Mouse (Mus musculus) heart, embryonic 13.5 days (tissue): ENCODE results near the gene Prpf18. TPM values are rescaled to one million over a fixed set of nuclear protein-coding genes. Genes with fewer than 3 reads are reported as not detected.

ENCODE experiments used
- ATAC-seq: fragments of 200-750 bp; cut with Nextera tagmentation; 2 replicates; pipeline ENCODE4 v1.8.0; 2017; ENCODE audit warnings: moderate TSS enrichment; ENCODE audit not compliant: insufficient number of reproducible peaks, low FRiP score, low TSS enrichment; ENCODE audit errors: extremely low read depth
- H3K27ac ChIP-seq: fragments of 300-500 bp; sonication (generic); replicated peaks from 2 replicates; pipeline ENCODE4 v1.5.1; 2015; ENCODE audit warnings: moderate library complexity, mild to moderate bottlenecking, inconsistent platforms
- H3K27me3 ChIP-seq: fragments of 300-500 bp; sonication (generic); replicated peaks from 2 replicates; pipeline ENCODE4 v1.6.1; 2015; ENCODE audit warnings: mild to moderate bottlenecking, inconsistent platforms
- H3K36me3 ChIP-seq: fragments of 300-500 bp; sonication (generic); 2 replicates; pipeline ENCODE4 v1.6.1; 2015; ENCODE audit warnings: mild to moderate bottlenecking, inconsistent platforms
- H3K4me1 ChIP-seq: fragments of 300-500 bp; sonication (generic); 2 replicates; pipeline ENCODE4 v1.6.1; 2015; ENCODE audit warnings: inconsistent platforms
- H3K4me2 ChIP-seq: fragments of 300-500 bp; sonication (generic); 2 replicates; pipeline ENCODE4 v1.6.1; 2015; ENCODE audit warnings: inconsistent platforms, mild to moderate bottlenecking, moderate library complexity
- H3K4me3 ChIP-seq: fragments of 300-500 bp; sonication (generic); 2 replicates; pipeline ENCODE4 v1.5.1; 2015; ENCODE audit warnings: moderate library complexity, mild to moderate bottlenecking, inconsistent platforms
- H3K9ac ChIP-seq: fragments of 300-500 bp; sonication (generic); 2 replicates; pipeline ENCODE4 v1.6.1; 2015; ENCODE audit warnings: inconsistent platforms, mild to moderate bottlenecking, moderate library complexity
- H3K9me3 ChIP-seq: fragments of 300-500 bp; sonication (generic); 2 replicates; pipeline ENCODE4 v1.6.1; 2016; ENCODE audit warnings: inconsistent platforms
- WGBS: fragments of 180-500 bp; shearing (Covaris S2); methylation state at CpG from one replicate; pipeline ENCODE4 v1.1.7; 2015; ENCODE audit warnings: mixed read lengths; 5-methylcytosine and 5-hydroxymethylcytosine counted together
- polyA plus RNA-seq: library from polyadenylated mRNA; unstranded; fragments of >200 nt; fragmentation: Nextera tagmentation; extraction: Ambion mirVana; gene quantifications from 2 replicates; pipeline ENCODE4 v1.2.1, GENCODE M21; 2015

The Prpf18 gene
- polyA plus RNA-seq, 1 experiment from 2014 or later, result 26.2 TPM

GRCm38 (mm10) chr2:4592666-4593065 lies 59.2 kb downstream of the Prpf18 start:
- no peak overlapping the region for H3K4me2 ChIP-seq
- H3K27me3 ChIP-seq, result no peaks in the 10 kb centered on the region
- H3K4me1 ChIP-seq, result peaks cover 38% of the 10 kb centered on the region
- H3K4me3 ChIP-seq, result no peak overlapping the region
- WGBS, result 68% methylated on average over 7 of the region's 7 CpGs
- peaks cover 100% of the 10 kb centered on the region for H3K36me3 ChIP-seq
- ATAC-seq, result 0 out of 2 replicates have a peak, but pooled peaks have one; percentile 3
- no peaks in the 10 kb centered on the region for H3K9me3 ChIP-seq
- H3K9ac ChIP-seq, result no peak overlapping the region
- H3K27ac ChIP-seq, result peak overlapping the region; percentile 62

GRCm38 (mm10) chr2:4591647-4592046 lies 60.3 kb downstream of the Prpf18 start:
- Histone ChIP-seq H3K4me2 (no peak overlapping the region), H3K4me1 (peaks cover 47% of the 10 kb centered on the region), H3K27me3 (no peaks in the 10 kb centered on the region), H3K27ac (no peak overlapping the region), H3K36me3 (peaks cover 100% of the 10 kb centered on the region), H3K4me3 (no peak overlapping the region), H3K9me3 (no peaks in the 10 kb centered on the region), H3K9ac (no peak overlapping the region)
- no peak for ATAC-seq
- WGBS, result 76% methylated on average over 3 of the region's 3 CpGs

- Histone ChIP-seq H3K27me3 (no peaks in the 10 kb centered on the region), H3K27ac (0 out of 2 replicates have a peak overlapping the region, but pooled peaks have one; percentile 32), H3K36me3 (peaks cover 75% of the 10 kb centered on the region), H3K4me3 (no peak overlapping the region), H3K9me3 (no peaks in the 10 kb centered on the region), H3K4me1 (peaks cover 56% of the 10 kb centered on the region), H3K9ac (no peak overlapping the region), H3K4me2 (no peak overlapping the region)
- 65% methylated on average over 13 of the region's 13 CpGs for WGBS
- no peak for ATAC-seq
These were observed 64.1 kb downstream of the Prpf18 start for GRCm38 (mm10) chr2:4587685-4588409.

GRCm38 (mm10) chr2:4586245-4586644 lies 65.7 kb downstream of the Prpf18 start:
- Histone ChIP-seq H3K27me3 (no peaks in the 10 kb centered on the region), H3K4me3 (no peak overlapping the region), H3K4me1 (peaks cover 52% of the 10 kb centered on the region), H3K9ac (no peak overlapping the region), H3K9me3 (no peaks in the 10 kb centered on the region), H3K36me3 (peaks cover 74% of the 10 kb centered on the region), H3K4me2 (no peak overlapping the region), H3K27ac (peak overlapping the region; percentile 45)
- WGBS, result 42% methylated on average over 11 of the region's 11 CpGs
- ATAC-seq, result no peak

- peaks cover 65% of the 10 kb centered on the region for H3K4me1 ChIP-seq
- WGBS, result 81% methylated on average over 5 of the region's 5 CpGs
- no peak overlapping the region for H3K4me2 ChIP-seq
- H3K9me3 ChIP-seq, result no peaks in the 10 kb centered on the region
- no peak overlapping the region for H3K4me3 ChIP-seq
- H3K36me3 ChIP-seq, result peaks cover 72% of the 10 kb centered on the region
- no peaks in the 10 kb centered on the region for H3K27me3 ChIP-seq
- no peak overlapping the region for H3K27ac ChIP-seq
- no peak for ATAC-seq
- H3K9ac ChIP-seq, result no peak overlapping the region
These were observed 67.7 kb downstream of the Prpf18 start for GRCm38 (mm10) chr2:4584252-4584651.

- no peak overlapping the region for H3K4me2 ChIP-seq
- no peak overlapping the region for H3K27ac ChIP-seq
- H3K4me3 ChIP-seq, result no peak overlapping the region
- WGBS, result 76% methylated on average over 2 of the region's 2 CpGs
- no peaks in the 10 kb centered on the region for H3K27me3 ChIP-seq
- no peak overlapping the region for H3K9ac ChIP-seq
- H3K9me3 ChIP-seq, result no peaks in the 10 kb centered on the region
- H3K4me1 ChIP-seq, result peaks cover 64% of the 10 kb centered on the region
- no peak for ATAC-seq
- H3K36me3 ChIP-seq, result peaks cover 71% of the 10 kb centered on the region
These were observed 69.0 kb downstream of the Prpf18 start for GRCm38 (mm10) chr2:4582930-4583329.

- Histone ChIP-seq H3K27ac (no peak overlapping the region), H3K4me2 (no peak overlapping the region), H3K9ac (no peak overlapping the region), H3K9me3 (no peaks in the 10 kb centered on the region), H3K36me3 (peaks cover 70% of the 10 kb centered on the region), H3K4me3 (no peak overlapping the region), H3K27me3 (no peaks in the 10 kb centered on the region), H3K4me1 (peaks cover 57% of the 10 kb centered on the region)
- ATAC-seq, result no peak
- 83% methylated on average over 6 of the region's 6 CpGs for WGBS
These were observed 71.2 kb downstream of the Prpf18 start for GRCm38 (mm10) chr2:4580666-4581065.

GRCm38 (mm10) chr2:4579357-4580068 lies 72.4 kb downstream of the Prpf18 start:
- Histone ChIP-seq H3K9me3 (no peaks in the 10 kb centered on the region), H3K4me3 (no peak overlapping the region), H3K4me1 (peaks cover 59% of the 10 kb centered on the region), H3K36me3 (peaks cover 76% of the 10 kb centered on the region), H3K27ac (peak overlapping the region; percentile 77), H3K27me3 (no peaks in the 10 kb centered on the region), H3K9ac (no peak overlapping the region), H3K4me2 (no peak overlapping the region)
- ATAC-seq, result no peak
- WGBS, result 67% methylated on average over 8 of the region's 8 CpGs

GRCm38 (mm10) chr2:4578291-4578690 lies 73.6 kb downstream of the Prpf18 start:
- Histone ChIP-seq H3K9ac (no peak overlapping the region), H3K9me3 (no peaks in the 10 kb centered on the region), H3K36me3 (peaks cover 88% of the 10 kb centered on the region), H3K27ac (peak overlapping the region; percentile 77), H3K27me3 (no peaks in the 10 kb centered on the region), H3K4me1 (peaks cover 55% of the 10 kb centered on the region), H3K4me3 (no peak overlapping the region), H3K4me2 (no peak overlapping the region)
- WGBS, result 77% methylated on average over 5 of the region's 5 CpGs
- ATAC-seq, result no peak

- H3K9me3 ChIP-seq, result no peaks in the 10 kb centered on the region
- ATAC-seq, result no peak
- no peaks in the 10 kb centered on the region for H3K27me3 ChIP-seq
- no peak overlapping the region for H3K4me3 ChIP-seq
- peaks cover 84% of the 10 kb centered on the region for H3K36me3 ChIP-seq
- no peak overlapping the region for H3K4me2 ChIP-seq
- H3K4me1 ChIP-seq, result peaks cover 51% of the 10 kb centered on the region
- no peak overlapping the region for H3K9ac ChIP-seq
- 88% methylated on average over 7 of the region's 7 CpGs for WGBS
- H3K27ac ChIP-seq, result no peak overlapping the region
These were observed 75.9 kb downstream of the Prpf18 start for GRCm38 (mm10) chr2:4575975-4576374.

GRCm38 (mm10) chr2:4575163-4575562 lies 76.8 kb downstream of the Prpf18 start:
- no peaks in the 10 kb centered on the region for H3K9me3 ChIP-seq
- H3K27me3 ChIP-seq, result no peaks in the 10 kb centered on the region
- no peak overlapping the region for H3K4me3 ChIP-seq
- peaks cover 55% of the 10 kb centered on the region for H3K4me1 ChIP-seq
- no peak overlapping the region for H3K9ac ChIP-seq
- no peak overlapping the region for H3K27ac ChIP-seq
- peaks cover 79% of the 10 kb centered on the region for H3K36me3 ChIP-seq
- WGBS, result 77% methylated on average over 2 of the region's 2 CpGs
- H3K4me2 ChIP-seq, result no peak overlapping the region
- no peak for ATAC-seq
